Mouse (Mus musculus) embryo, embryonic 9.5 days (tissue): ENCODE results near the gene Ccdc24.

Source experiments
- DNase-seq: peaks from one replicate; pipeline ENCODE4 v3.0.0-alpha.2; 2017; ENCODE audit errors: extremely low spot score

Ccdc24 gene

DNA sequence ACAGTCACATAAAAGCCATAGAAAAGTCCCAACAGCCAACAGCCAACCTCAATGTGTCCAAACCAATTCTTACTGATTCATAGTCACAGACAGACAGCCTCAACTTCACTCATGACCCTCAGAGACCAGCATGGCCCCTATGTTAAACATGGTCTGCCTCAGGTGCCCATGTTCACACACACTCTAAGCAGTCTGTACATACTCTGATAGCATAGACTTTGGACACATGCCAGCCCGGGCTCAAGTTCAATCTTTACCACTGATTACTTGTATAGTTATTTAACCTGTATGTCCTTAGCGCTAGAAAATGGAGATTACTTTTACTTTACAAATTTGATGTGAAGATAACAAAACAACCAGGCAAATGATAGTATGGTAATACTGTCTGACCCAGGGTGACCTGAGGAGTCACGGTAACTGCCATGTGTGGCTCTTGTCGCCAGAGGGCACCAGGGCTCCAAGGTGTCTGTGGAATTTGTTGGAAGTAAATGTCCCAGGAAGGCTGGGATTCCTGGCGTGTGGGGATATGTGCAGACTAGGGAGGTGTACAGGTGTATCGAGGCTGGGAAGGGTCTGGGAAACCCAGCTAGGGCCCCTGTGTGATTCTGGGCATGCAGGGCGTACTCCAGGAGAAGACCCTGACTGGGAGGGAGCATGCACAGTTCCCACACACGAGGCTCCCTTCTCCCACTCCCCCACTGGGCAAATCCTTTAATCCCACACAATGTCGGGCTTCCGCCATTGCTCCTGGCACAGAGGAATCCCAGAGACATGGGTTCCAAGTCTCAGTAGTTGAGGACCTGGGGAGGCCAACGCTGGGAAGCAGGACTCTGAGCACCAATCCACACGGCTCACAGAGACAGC is 42.9 kb downstream of the Ccdc24 start:
- DNase-seq: peak; percentile 73

DNA sequence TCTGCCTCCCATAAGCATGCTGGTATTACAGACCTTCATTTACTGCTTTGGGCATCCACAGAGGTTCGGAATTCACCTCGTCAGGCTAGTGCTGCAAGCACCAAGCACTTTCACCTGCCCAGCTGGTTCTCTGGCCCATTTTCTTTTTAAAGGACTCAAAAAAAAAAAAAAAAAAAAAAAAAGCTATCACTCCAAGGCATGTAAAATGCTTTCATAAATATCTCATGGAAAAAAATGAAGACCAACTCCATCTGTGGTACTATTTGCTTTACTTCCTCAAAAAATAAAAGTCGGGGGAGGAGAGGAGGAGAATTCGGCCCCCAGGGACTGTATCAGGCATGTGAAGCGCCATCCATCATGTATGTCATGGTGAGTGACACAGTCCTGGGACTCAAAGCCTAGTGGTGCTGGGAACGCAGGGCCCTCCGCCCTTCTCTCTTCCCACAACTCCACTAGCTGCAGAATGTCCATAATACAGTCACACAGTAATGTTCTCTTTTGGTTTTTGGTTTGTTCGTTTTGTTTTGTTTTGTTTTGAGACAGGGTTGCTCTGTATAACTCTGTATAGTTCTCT is 43.7 kb downstream of the Ccdc24 start:
- no peak for DNase-seq

DNA sequence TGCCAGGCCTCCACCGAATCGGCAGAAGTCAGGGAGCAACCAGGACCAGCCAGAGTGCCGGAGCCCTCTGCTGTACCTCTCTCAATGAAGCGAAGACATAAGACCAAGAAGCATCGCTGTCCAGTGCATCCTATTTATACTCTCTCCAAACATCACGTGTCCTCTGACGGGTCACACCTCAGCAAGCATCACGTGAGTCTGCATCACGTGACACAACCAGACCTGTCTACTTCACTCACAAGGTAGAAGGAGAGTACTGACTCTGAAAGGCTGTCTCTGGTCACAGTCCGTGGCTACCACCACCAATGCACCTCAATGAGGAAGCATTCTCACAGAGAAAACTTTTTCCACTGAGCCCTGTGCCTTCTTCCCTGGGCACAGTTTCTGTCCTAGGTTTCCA is 54.3 kb downstream of the Ccdc24 start:
- no peak for DNase-seq

DNA sequence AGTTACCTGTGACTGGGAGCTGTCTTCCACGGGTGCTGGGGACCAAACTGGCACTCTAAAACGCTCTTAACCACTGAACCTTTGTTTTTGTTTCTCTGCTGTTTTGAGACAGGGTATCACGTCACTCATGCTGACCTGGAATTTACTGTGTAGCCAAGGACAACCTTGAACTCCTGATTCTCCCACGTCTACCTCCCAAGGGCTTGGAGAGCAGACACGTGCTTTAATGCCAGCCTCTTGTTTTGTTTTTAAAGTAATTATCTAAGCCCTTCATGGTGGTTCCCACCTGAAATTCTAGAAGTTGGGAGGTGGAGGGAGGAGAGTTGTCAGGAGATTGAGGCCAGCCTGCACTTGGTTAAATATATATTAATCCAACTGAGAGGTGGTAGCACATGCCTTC is 55.6 kb downstream of the Ccdc24 start:
- no peak for DNase-seq
